Mouse (Mus musculus): ENCODE measurements around the gene Bcap31. TPM values are rescaled to one million over a fixed set of nuclear protein-coding genes. Genes with fewer than 3 reads are reported as not detected.

Bcap31 gene
- polyA plus RNA-seq, 1 experiment from 2014 or later = 325 TPM

DNA sequence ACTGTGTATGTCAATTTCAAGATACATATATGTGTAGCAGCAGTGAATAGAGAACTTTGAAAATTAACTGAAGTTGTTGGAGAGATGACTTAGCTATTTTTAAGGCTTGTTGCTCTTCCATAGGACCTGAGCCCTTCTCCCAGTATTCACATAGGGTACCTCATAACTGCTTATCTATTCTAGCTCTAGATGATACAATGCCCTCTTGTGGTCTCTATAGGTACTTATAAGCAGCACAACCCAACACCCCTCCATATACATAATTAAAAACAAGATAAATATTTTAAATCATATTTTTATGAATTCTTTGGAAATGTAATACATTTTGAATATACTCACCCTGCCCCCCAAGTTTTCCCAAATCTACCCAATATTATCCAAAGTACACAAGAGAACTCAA is 52.8 kb downstream of the Bcap31 start:
- no peak overlapping the region for H3K4me2 ChIP-seq (ENCODE audit: low read depth, low read length)
- H3K27me3 ChIP-seq (replicated peaks; ENCODE audit: control insufficient read depth, insufficient read depth, low read length) = no peaks in the 10 kb centered on the region
- H3K36me3 ChIP-seq (ENCODE audit: control insufficient read depth, insufficient read depth, low read length) = no peaks in the 10 kb centered on the region
- no peak overlapping the region for H3K27ac ChIP-seq (ENCODE audit: low read length)
- ATAC-seq = no peak
- H3K4me3 ChIP-seq (ENCODE audit: low read length) = no peak overlapping the region
- H3K4me1 ChIP-seq (ENCODE audit: control insufficient read depth, insufficient read depth, low read length) = no peaks in the 10 kb centered on the region
- H3K9me3 ChIP-seq (ENCODE audit: control insufficient read depth, low read length) = no peaks in the 10 kb centered on the region
- no peak overlapping the region for H3K9ac ChIP-seq (ENCODE audit: low read depth, low read length)

GRCm38 (mm10) chrX:73660284-73660665 is 55.7 kb downstream of the Bcap31 start:
- no peak for ATAC-seq
- H3K9me3 ChIP-seq (ENCODE audit: control insufficient read depth, low read length) = no peaks in the 10 kb centered on the region
- no peak overlapping the region for H3K27ac ChIP-seq (ENCODE audit: low read length)
- peak overlapping the region; percentile 61 for H3K9ac ChIP-seq (ENCODE audit: low read depth, low read length)
- 67% methylated on average over 3 of the region's 3 CpGs for WGBS
- H3K4me3 ChIP-seq (ENCODE audit: low read length) = peak overlapping the region; percentile 49
- H3K4me1 ChIP-seq (ENCODE audit: control insufficient read depth, insufficient read depth, low read length) = no peaks in the 10 kb centered on the region
- H3K27me3 ChIP-seq (replicated peaks; ENCODE audit: control insufficient read depth, insufficient read depth, low read length) = no peaks in the 10 kb centered on the region
- H3K36me3 ChIP-seq (ENCODE audit: control insufficient read depth, insufficient read depth, low read length) = no peaks in the 10 kb centered on the region
- peak overlapping the region; percentile 82 for H3K4me2 ChIP-seq (ENCODE audit: low read depth, low read length)

DNA sequence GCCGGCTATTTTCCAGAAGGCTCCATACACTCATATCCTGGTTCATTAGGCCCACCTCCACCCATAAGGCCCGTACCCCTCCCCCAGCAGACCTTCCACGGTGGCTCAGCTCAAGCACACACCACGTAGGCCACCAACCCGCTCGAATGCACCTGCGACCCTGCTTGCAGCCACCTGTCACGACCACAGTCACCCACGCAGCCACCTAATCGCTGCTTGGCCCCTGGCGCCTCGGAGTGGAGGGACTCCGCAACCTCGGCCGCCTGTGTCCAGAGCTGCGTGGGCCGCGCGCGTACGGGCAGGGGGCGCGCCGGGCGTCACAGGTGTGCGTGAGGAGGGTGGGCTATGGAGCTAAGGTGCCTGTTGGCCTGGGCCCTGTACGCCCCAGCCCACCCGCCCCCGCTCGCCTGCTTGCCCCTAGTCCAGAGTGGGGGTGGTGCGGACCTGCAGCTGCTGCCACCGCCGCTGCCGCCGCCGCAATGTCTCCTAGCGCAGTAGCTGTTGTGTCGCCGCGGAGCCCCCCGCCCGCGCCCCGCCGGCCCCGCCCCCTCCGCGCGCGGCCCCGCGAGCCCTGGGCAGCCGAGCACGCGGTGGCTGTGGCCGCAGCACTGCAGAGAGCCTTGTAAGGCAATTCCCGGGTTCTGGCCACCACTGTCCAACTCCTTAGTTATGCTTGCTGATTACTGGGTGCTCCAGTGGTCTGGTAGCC is 56.2 kb downstream of the Bcap31 start, which contains the start of gene Pnck:
TSS of gene Pnck (minus strand) at position 543 of the 709 bp plus-strand sequence.
- Histone ChIP-seq H3K27ac (ENCODE audit: low read length) (no peak within 1 kb of the TSS), H3K4me3 (ENCODE audit: low read length) (peak within 1 kb of the TSS; percentile 49), H3K36me3 (ENCODE audit: control insufficient read depth, insufficient read depth, low read length) (no peaks in the 10 kb centered on the region), H3K27me3 (replicated peaks; ENCODE audit: control insufficient read depth, insufficient read depth, low read length) (no peaks in the 10 kb centered on the region), H3K4me2 (ENCODE audit: low read depth, low read length) (peak within 1 kb of the TSS; percentile 82), H3K4me1 (ENCODE audit: control insufficient read depth, insufficient read depth, low read length) (no peaks in the 10 kb centered on the region), H3K9me3 (ENCODE audit: control insufficient read depth, low read length) (no peaks in the 10 kb centered on the region), H3K9ac (ENCODE audit: low read depth, low read length) (peak within 1 kb of the TSS; percentile 61)
- peak; percentile 66 for ATAC-seq
- WGBS = 16% methylated on average over 46 of the region's 57 CpGs

DNA sequence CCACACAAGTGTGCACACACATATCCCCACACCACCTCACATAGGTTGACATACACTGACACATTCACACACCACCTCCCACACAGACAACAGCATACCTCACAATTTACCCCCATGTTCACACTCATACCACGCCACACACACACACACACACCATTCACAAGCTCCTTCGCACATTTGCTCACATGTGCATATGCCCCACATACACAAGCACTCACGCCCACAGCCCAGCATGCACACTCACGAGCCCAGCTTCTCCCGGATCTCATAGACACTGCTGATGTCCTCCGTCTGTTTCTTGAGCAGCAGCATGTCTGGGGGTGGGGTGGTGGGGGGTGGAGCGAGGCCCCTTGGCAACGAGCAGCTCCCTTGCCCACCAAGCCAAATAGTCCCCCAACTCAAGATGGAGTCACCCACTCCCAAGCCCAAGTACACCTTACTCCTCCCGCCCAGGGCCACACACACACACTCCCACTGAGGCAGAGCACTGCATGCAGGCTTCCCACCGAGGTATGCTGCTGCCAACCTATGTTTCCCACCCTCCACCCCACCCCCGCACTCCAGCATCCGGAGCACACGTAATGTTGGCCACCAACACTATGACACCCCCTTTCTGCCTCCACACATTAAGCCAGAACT is 56.9 kb downstream of the Bcap31 start:
- Histone ChIP-seq H3K4me3 (ENCODE audit: low read length) (peak overlapping the region; percentile 49; the same call in 1 of the 2 replicates), H3K27ac (ENCODE audit: low read length) (no peak overlapping the region), H3K4me2 (ENCODE audit: low read depth, low read length) (peak overlapping the region; percentile 82), H3K9me3 (ENCODE audit: control insufficient read depth, low read length) (no peaks in the 10 kb centered on the region), H3K4me1 (ENCODE audit: control insufficient read depth, insufficient read depth, low read length) (no peaks in the 10 kb centered on the region), H3K27me3 (replicated peaks; ENCODE audit: control insufficient read depth, insufficient read depth, low read length) (no peaks in the 10 kb centered on the region), H3K9ac (ENCODE audit: low read depth, low read length) (no peak overlapping the region), H3K36me3 (ENCODE audit: control insufficient read depth, insufficient read depth, low read length) (no peaks in the 10 kb centered on the region)
- WGBS = 64% methylated on average over 13 of the region's 13 CpGs
- ATAC-seq = 0 out of 2 replicates have a peak, but pooled peaks have one; percentile 10

DNA sequence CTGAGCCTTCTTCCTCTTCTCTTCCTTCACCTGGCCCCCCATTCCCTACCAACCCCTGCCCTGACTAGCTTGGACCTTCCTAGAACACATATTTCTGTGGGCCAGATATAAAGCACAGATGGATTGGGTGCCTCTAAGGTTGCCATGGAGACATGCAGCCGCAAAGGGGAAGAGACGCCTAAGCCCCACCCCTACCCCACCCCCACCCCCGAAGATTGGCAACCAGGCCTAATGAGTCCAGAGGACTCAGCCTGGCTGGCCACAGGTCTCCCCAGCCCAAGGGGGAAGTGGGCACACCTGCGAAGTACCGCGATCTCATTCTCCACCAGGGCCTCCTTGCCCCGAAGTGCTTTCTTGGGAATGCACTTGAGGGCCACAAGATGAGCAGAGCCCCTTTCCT is 57.6 kb downstream of the Bcap31 start:
- H3K4me2 ChIP-seq (ENCODE audit: low read depth, low read length) = no peak overlapping the region
- H3K4me1 ChIP-seq (ENCODE audit: control insufficient read depth, insufficient read depth, low read length) = no peaks in the 10 kb centered on the region
- no peaks in the 10 kb centered on the region for H3K27me3 ChIP-seq (replicated peaks; ENCODE audit: control insufficient read depth, insufficient read depth, low read length)
- no peak overlapping the region for H3K4me3 ChIP-seq (ENCODE audit: low read length)
- no peaks in the 10 kb centered on the region for H3K9me3 ChIP-seq (ENCODE audit: control insufficient read depth, low read length)
- H3K9ac ChIP-seq (ENCODE audit: low read depth, low read length) = no peak overlapping the region
- H3K27ac ChIP-seq (ENCODE audit: low read length) = no peak overlapping the region
- H3K36me3 ChIP-seq (ENCODE audit: control insufficient read depth, insufficient read depth, low read length) = no peaks in the 10 kb centered on the region
- WGBS = 51% methylated on average over 7 of the region's 7 CpGs
- ATAC-seq = no peak

DNA sequence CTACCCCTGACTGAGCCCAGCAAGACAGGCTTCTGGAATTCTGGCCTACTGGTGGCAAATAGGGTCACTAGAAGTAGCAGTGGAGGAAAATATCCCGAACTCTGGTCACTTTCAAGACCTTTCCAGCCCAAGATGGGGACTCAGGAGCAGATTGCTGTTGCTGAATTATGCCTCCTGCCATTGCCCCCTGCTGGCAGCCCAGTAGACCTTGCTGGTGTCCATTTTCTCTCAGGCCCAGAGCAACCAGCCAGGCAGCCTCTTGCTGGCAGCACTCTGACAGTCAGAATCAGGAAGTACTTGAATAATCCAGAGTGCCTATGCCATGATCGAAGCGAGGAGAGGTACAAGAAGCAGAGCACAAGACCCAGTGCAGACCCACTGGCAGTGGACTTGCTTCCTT is 60.4 kb downstream of the Bcap31 start:
- no peak overlapping the region for H3K27ac ChIP-seq (ENCODE audit: low read length)

GRCm38 (mm10) chrX:73654177-73654576 is 61.8 kb downstream of the Bcap31 start:
- no peak overlapping the region for H3K9ac ChIP-seq (ENCODE audit: low read depth, low read length)
- H3K9me3 ChIP-seq (ENCODE audit: control insufficient read depth, low read length) = no peaks in the 10 kb centered on the region
- H3K4me3 ChIP-seq (ENCODE audit: low read length) = no peak overlapping the region
- no peak overlapping the region for H3K4me2 ChIP-seq (ENCODE audit: low read depth, low read length)
- ATAC-seq = peak; percentile 55; the same call in 1 of the 2 replicates
- H3K4me1 ChIP-seq (ENCODE audit: control insufficient read depth, insufficient read depth, low read length) = no peaks in the 10 kb centered on the region
- 14% methylated on average over 6 of the region's 6 CpGs for WGBS
- no peaks in the 10 kb centered on the region for H3K36me3 ChIP-seq (ENCODE audit: control insufficient read depth, insufficient read depth, low read length)
- no peak overlapping the region for H3K27ac ChIP-seq (ENCODE audit: low read length)
- no peaks in the 10 kb centered on the region for H3K27me3 ChIP-seq (replicated peaks; ENCODE audit: control insufficient read depth, insufficient read depth, low read length)

More for the DNA sequence above, 60.4 kb downstream of the Bcap31 start:
- no peak overlapping the region for H3K4me3 ChIP-seq (ENCODE audit: low read length)
- H3K4me2 ChIP-seq (ENCODE audit: low read depth, low read length) = no peak overlapping the region
- no peaks in the 10 kb centered on the region for H3K27me3 ChIP-seq (replicated peaks; ENCODE audit: control insufficient read depth, insufficient read depth, low read length)
- no peak overlapping the region for H3K9ac ChIP-seq (ENCODE audit: low read depth, low read length)
- H3K4me1 ChIP-seq (ENCODE audit: control insufficient read depth, insufficient read depth, low read length) = no peaks in the 10 kb centered on the region
- no peak for ATAC-seq
- WGBS = 58% methylated on average over 3 of the region's 3 CpGs
- H3K36me3 ChIP-seq (ENCODE audit: control insufficient read depth, insufficient read depth, low read length) = no peaks in the 10 kb centered on the region
- H3K9me3 ChIP-seq (ENCODE audit: control insufficient read depth, low read length) = no peaks in the 10 kb centered on the region

DNA sequence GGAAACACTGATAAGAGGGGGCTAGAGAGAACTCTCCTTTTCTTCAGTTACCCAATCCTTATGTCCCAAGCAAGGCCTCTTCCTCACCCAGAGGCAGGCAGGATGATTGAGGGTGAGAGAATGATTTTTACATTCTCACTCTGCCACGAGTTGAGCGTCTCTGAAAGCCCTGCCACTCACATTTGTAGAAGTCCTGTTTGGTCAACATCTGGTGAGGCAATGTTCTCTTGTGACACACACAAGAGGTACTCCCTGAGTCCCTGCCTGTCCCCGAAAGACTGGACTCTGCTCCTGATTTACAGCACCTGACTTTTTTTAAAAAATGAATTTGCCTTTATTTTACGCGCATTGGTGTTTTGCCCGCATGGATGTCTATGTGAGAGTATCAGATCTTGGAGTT is 62.6 kb downstream of the Bcap31 start:
- no peaks in the 10 kb centered on the region for H3K4me1 ChIP-seq (ENCODE audit: control insufficient read depth, insufficient read depth, low read length)
- no peaks in the 10 kb centered on the region for H3K36me3 ChIP-seq (ENCODE audit: control insufficient read depth, insufficient read depth, low read length)
- no peak for ATAC-seq
- H3K27me3 ChIP-seq (replicated peaks; ENCODE audit: control insufficient read depth, insufficient read depth, low read length) = no peaks in the 10 kb centered on the region
- H3K4me2 ChIP-seq (ENCODE audit: low read depth, low read length) = no peak overlapping the region
- H3K9ac ChIP-seq (ENCODE audit: low read depth, low read length) = no peak overlapping the region
- H3K4me3 ChIP-seq (ENCODE audit: low read length) = no peak overlapping the region
- WGBS = 80% methylated on average over 6 of the region's 6 CpGs
- H3K9me3 ChIP-seq (ENCODE audit: control insufficient read depth, low read length) = no peaks in the 10 kb centered on the region
- H3K27ac ChIP-seq (ENCODE audit: low read length) = no peak overlapping the region

DNA sequence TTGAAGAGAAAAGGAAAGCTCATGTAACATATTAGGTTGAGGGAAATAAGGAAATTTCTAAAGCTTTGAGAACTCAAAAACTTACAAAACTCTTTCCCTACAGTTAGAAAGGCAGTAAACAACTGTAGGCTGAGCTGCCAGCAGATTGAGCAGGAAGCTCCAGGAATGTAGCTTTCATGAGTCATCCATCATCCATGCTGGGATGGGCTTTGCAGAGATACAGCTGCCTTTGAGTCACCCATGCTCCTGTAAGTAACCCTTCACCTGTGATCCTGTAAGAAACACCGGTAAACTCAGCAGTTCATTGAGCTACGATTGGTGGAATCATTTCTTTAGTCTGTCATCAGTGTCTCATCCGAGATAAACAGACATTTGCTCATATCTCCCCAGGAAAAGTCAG is 65.1 kb downstream of the Bcap31 start:
- H3K9ac ChIP-seq (ENCODE audit: low read depth, low read length) = no peak overlapping the region
- no peaks in the 10 kb centered on the region for H3K4me1 ChIP-seq (ENCODE audit: control insufficient read depth, insufficient read depth, low read length)
- H3K4me2 ChIP-seq (ENCODE audit: low read depth, low read length) = no peak overlapping the region
- no peaks in the 10 kb centered on the region for H3K27me3 ChIP-seq (replicated peaks; ENCODE audit: control insufficient read depth, insufficient read depth, low read length)
- no peaks in the 10 kb centered on the region for H3K36me3 ChIP-seq (ENCODE audit: control insufficient read depth, insufficient read depth, low read length)
- no peak overlapping the region for H3K27ac ChIP-seq (ENCODE audit: low read length)
- no peak overlapping the region for H3K4me3 ChIP-seq (ENCODE audit: low read length)
- 66% methylated on average over 3 of the region's 3 CpGs for WGBS
- H3K9me3 ChIP-seq (ENCODE audit: control insufficient read depth, low read length) = no peaks in the 10 kb centered on the region
- no peak for ATAC-seq
